Mouse (Mus musculus) heart, embryonic 13.5 days (tissue): ENCODE results near the gene Catsper2. TPM values are rescaled to one million over a fixed set of nuclear protein-coding genes. Genes with fewer than 3 reads are reported as not detected.
"Not testable (repeated sequence)": the region's sequence is repeated elsewhere in the genome, so short reads cannot be mapped to it uniquely, and the experiment has no call there.

Experiments
- ATAC-seq: fragments of 200-750 bp; cut with Nextera tagmentation; 2 replicates; pipeline ENCODE4 v1.8.0; 2017; ENCODE audit warnings: moderate TSS enrichment; ENCODE audit not compliant: insufficient number of reproducible peaks, low FRiP score, low TSS enrichment; ENCODE audit errors: extremely low read depth
- H3K27ac ChIP-seq: fragments of 300-500 bp; sonication (generic); replicated peaks from 2 replicates; pipeline ENCODE4 v1.5.1; 2015; ENCODE audit warnings: moderate library complexity, mild to moderate bottlenecking, inconsistent platforms
- H3K27me3 ChIP-seq: fragments of 300-500 bp; sonication (generic); replicated peaks from 2 replicates; pipeline ENCODE4 v1.6.1; 2015; ENCODE audit warnings: mild to moderate bottlenecking, inconsistent platforms
- H3K36me3 ChIP-seq: fragments of 300-500 bp; sonication (generic); 2 replicates; pipeline ENCODE4 v1.6.1; 2015; ENCODE audit warnings: mild to moderate bottlenecking, inconsistent platforms
- H3K4me1 ChIP-seq: fragments of 300-500 bp; sonication (generic); 2 replicates; pipeline ENCODE4 v1.6.1; 2015; ENCODE audit warnings: inconsistent platforms
- H3K4me2 ChIP-seq: fragments of 300-500 bp; sonication (generic); 2 replicates; pipeline ENCODE4 v1.6.1; 2015; ENCODE audit warnings: inconsistent platforms, mild to moderate bottlenecking, moderate library complexity
- H3K4me3 ChIP-seq: fragments of 300-500 bp; sonication (generic); 2 replicates; pipeline ENCODE4 v1.5.1; 2015; ENCODE audit warnings: moderate library complexity, mild to moderate bottlenecking, inconsistent platforms
- H3K9ac ChIP-seq: fragments of 300-500 bp; sonication (generic); 2 replicates; pipeline ENCODE4 v1.6.1; 2015; ENCODE audit warnings: inconsistent platforms, mild to moderate bottlenecking, moderate library complexity
- H3K9me3 ChIP-seq: fragments of 300-500 bp; sonication (generic); 2 replicates; pipeline ENCODE4 v1.6.1; 2016; ENCODE audit warnings: inconsistent platforms
- WGBS: fragments of 180-500 bp; shearing (Covaris S2); methylation state at CpG from one replicate; pipeline ENCODE4 v1.1.7; 2015; ENCODE audit warnings: mixed read lengths; 5-methylcytosine and 5-hydroxymethylcytosine counted together
- polyA plus RNA-seq: library from polyadenylated mRNA; unstranded; fragments of >200 nt; fragmentation: Nextera tagmentation; extraction: Ambion mirVana; gene quantifications from 2 replicates; pipeline ENCODE4 v1.2.1, GENCODE M21; 2015

Gene Catsper2
- polyA plus RNA-seq, 1 experiment from 2014 or later, result 2.2 TPM

- Histone ChIP-seq H3K4me1 (no peaks in the 10 kb centered on the region), H3K9ac (no peak overlapping the region), H3K27ac (no peak overlapping the region), H3K36me3 (peaks cover 99% of the 10 kb centered on the region), H3K27me3 (no peaks in the 10 kb centered on the region), H3K4me2 (no peak overlapping the region), H3K9me3 (no peaks in the 10 kb centered on the region), H3K4me3 (no peak overlapping the region)
- no peak for ATAC-seq
- 88% methylated on average over 2 of the region's 2 CpGs for WGBS
These were observed 12.3 kb upstream of the Catsper2 start for GRCm38 (mm10) chr2:121425890-121426289.

- H3K4me2 ChIP-seq, result no peak overlapping the region
- WGBS, result 89% methylated on average over 2 of the region's 2 CpGs
- H3K9me3 ChIP-seq, result no peaks in the 10 kb centered on the region
- H3K36me3 ChIP-seq, result peaks cover 94% of the 10 kb centered on the region
- no peak overlapping the region for H3K4me3 ChIP-seq
- H3K9ac ChIP-seq, result no peak overlapping the region
- no peak for ATAC-seq
- no peaks in the 10 kb centered on the region for H3K27me3 ChIP-seq
- no peak overlapping the region for H3K27ac ChIP-seq
- H3K4me1 ChIP-seq, result peaks cover 5% of the 10 kb centered on the region; the same call in 1 of the 2 replicates
These were observed 9.6 kb upstream of the Catsper2 start for GRCm38 (mm10) chr2:121423166-121423565.

DNA sequence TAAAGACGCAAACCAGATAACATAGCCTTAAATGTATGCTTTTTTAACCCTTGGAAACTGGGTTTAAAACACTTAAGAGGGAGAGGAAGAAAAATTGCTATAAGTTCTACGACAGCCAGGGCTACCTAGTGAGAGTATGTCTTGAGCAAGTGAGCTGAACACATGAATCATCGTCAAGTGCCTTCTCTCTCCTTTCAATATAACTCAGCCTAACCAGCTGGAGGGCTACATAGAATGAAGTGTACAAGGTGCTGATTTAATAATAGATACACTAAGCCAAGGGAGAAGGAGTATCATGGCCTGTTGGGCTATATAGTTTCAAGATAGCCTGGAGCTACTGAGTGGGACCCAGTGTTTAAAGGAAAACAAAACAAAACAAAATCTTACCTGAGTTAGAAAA is 4.9 kb upstream of the Catsper2 start:
- no peak for ATAC-seq
- no peak overlapping the region for H3K4me2 ChIP-seq
- 83% methylated on average over 3 of the region's 3 CpGs for WGBS

DNA sequence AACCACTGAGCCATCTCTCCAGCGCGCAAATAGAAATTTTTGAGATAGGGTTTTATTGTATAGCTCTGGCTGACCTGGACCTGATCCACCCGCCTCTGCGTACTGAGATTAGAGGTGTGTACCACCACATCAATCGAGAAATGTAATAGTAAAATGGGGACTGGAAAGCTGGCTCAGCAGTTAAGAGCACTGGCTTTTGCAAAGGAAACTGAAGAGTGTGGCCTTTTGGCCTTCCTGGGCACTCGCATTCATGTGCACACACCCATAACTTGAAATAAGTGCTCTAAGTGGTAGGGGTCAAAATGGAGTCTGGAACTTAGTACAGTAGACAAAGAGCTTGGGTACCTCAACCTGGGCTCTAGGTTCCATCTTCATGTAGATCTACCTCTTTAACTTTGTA is 2.8 kb upstream of the Catsper2 start:
- Histone ChIP-seq H3K4me1 (peaks cover 42% of the 10 kb centered on the region), H3K4me2 (peak overlapping the region; percentile 82), H3K27ac (no peak overlapping the region), H3K36me3 (peaks cover 50% of the 10 kb centered on the region), H3K27me3 (no peaks in the 10 kb centered on the region), H3K4me3 (peak overlapping the region; percentile 100), H3K9ac (no peak overlapping the region), H3K9me3 (no peaks in the 10 kb centered on the region)
- no peak for ATAC-seq
- 79% methylated on average over 6 of the region's 6 CpGs for WGBS

More for the DNA sequence above, 4.9 kb upstream of the Catsper2 start:
- Histone ChIP-seq H3K9me3 (no peaks in the 10 kb centered on the region), H3K9ac (no peak overlapping the region), H3K4me1 (peaks cover 36% of the 10 kb centered on the region), H3K4me3 (no peak overlapping the region), H3K27ac (no peak overlapping the region), H3K27me3 (no peaks in the 10 kb centered on the region), H3K36me3 (peaks cover 70% of the 10 kb centered on the region)

GRCm38 (mm10) chr2:121415591-121415990 is 2.0 kb upstream of the Catsper2 start:
- ATAC-seq, result no peak
- H3K27me3 ChIP-seq, result no peaks in the 10 kb centered on the region
- H3K4me2 ChIP-seq, result peak overlapping the region; percentile 82
- 56% methylated on average over 3 of the region's 3 CpGs for WGBS
- peaks cover 43% of the 10 kb centered on the region for H3K36me3 ChIP-seq
- no peaks in the 10 kb centered on the region for H3K9me3 ChIP-seq
- H3K9ac ChIP-seq, result peak overlapping the region; percentile 100
- peak overlapping the region; percentile 100 for H3K4me3 ChIP-seq
- H3K27ac ChIP-seq, result no peak overlapping the region; the same call in 1 of the 2 replicates
- peaks cover 42% of the 10 kb centered on the region for H3K4me1 ChIP-seq

GRCm38 (mm10) chr2:121415103-121415502 is 1.5 kb upstream of the Catsper2 start:
- H3K36me3 ChIP-seq, result peaks cover 39% of the 10 kb centered on the region
- peak overlapping the region; percentile 100 for H3K4me3 ChIP-seq
- WGBS, result 35% methylated on average over 3 of the region's 3 CpGs
- no peak overlapping the region for H3K27ac ChIP-seq
- peak overlapping the region; percentile 82 for H3K4me2 ChIP-seq
- H3K4me1 ChIP-seq, result peaks cover 42% of the 10 kb centered on the region
- peak overlapping the region; percentile 100 for H3K9ac ChIP-seq
- no peak for ATAC-seq
- H3K9me3 ChIP-seq, result no peaks in the 10 kb centered on the region
- no peaks in the 10 kb centered on the region for H3K27me3 ChIP-seq

GRCm38 (mm10) chr2:121414139-121414685 is 620 bp upstream of the Catsper2 start:
- H3K4me3 ChIP-seq, result peak overlapping the region; percentile 100
- H3K27me3 ChIP-seq, result no peaks in the 10 kb centered on the region
- H3K4me1 ChIP-seq, result peaks cover 42% of the 10 kb centered on the region
- H3K4me2 ChIP-seq, result peak overlapping the region; percentile 82
- H3K9me3 ChIP-seq, result no peaks in the 10 kb centered on the region
- peak overlapping the region; percentile 99 for H3K27ac ChIP-seq
- peak; percentile 60 for ATAC-seq
- peaks cover 34% of the 10 kb centered on the region for H3K36me3 ChIP-seq
- H3K9ac ChIP-seq, result peak overlapping the region; percentile 100
- WGBS, result 0% methylated on average over 32 of the region's 32 CpGs

DNA sequence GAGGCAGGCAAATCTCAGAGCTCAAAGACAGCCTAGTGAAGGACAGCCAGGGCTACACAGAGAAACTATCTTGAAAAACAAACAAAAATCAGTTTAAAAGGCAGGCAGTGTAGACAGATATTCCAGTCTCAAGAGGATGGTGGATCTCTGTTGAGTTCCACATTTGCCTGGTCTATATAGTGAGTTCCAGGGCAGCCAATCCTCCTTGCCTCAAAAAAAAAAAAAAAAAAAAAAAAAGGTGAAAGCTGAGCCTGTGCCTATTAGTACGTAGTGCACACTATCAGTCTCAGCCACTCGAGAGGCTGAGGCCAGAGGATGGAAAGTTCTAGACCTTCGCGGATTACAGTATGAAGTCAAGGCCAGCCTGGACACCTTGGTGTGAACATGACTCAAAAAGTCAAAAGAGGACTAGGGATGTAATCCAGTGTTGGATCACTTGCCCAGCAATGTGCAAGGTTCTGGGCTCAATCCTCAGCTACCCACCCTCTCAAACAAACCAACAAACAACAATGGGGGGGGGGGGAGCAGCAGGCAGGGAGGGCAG is 677 bp downstream of the Catsper2 start:
- H3K4me3 ChIP-seq, result peak overlapping the region; percentile 100
- H3K36me3 ChIP-seq, result peaks cover 21% of the 10 kb centered on the region
- peak overlapping the region; percentile 99 for H3K27ac ChIP-seq
- peak overlapping the region; percentile 82 for H3K4me2 ChIP-seq
- no peaks in the 10 kb centered on the region for H3K27me3 ChIP-seq
- no peak for ATAC-seq
- peaks cover 37% of the 10 kb centered on the region for H3K4me1 ChIP-seq
- H3K9me3 ChIP-seq, result no peaks in the 10 kb centered on the region
- H3K9ac ChIP-seq, result peak overlapping the region; percentile 100
- 11% methylated on average over 4 of the region's 4 CpGs for WGBS

DNA sequence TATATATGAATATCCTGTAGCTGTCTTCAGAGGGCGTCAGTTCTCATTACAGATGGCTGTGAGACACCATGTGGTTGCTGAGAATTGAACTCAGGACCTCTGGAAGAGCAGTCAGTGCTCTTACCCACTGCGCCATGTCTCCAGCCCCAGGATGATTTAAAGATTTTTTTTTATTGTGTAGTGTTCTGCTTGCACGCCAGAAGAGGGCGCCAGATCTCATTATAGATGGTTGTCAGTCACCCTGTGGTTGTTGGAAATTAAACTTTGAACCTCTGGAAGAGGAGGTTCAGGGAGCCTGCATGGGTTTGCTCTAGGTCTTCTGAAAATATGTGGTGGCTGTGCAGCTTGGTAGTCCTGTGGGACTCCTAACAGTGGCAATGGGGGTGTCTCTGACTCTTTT is 5.4 kb downstream of the Catsper2 start:
- Histone ChIP-seq H3K4me1 (peaks cover 5% of the 10 kb centered on the region), H3K9ac (no peak overlapping the region), H3K4me3 (no peak overlapping the region), H3K9me3 (no peaks in the 10 kb centered on the region), H3K27ac (no peak overlapping the region), H3K27me3 (no peaks in the 10 kb centered on the region), H3K36me3 (no peaks in the 10 kb centered on the region), H3K4me2 (no peak overlapping the region)
- 29% methylated on average over 4 of the region's 4 CpGs for WGBS
- no peak for ATAC-seq

- no peak for ATAC-seq
- Histone ChIP-seq H3K9ac (no peak overlapping the region), H3K4me3 (no peak overlapping the region), H3K4me2 (no peak overlapping the region), H3K4me1 (no peaks in the 10 kb centered on the region), H3K9me3 (no peaks in the 10 kb centered on the region), H3K27ac (no peak overlapping the region), H3K36me3 (no peaks in the 10 kb centered on the region), H3K27me3 (no peaks in the 10 kb centered on the region)
These were observed 10.3 kb downstream of the Catsper2 start for GRCm38 (mm10) chr2:121403296-121403695.

DNA sequence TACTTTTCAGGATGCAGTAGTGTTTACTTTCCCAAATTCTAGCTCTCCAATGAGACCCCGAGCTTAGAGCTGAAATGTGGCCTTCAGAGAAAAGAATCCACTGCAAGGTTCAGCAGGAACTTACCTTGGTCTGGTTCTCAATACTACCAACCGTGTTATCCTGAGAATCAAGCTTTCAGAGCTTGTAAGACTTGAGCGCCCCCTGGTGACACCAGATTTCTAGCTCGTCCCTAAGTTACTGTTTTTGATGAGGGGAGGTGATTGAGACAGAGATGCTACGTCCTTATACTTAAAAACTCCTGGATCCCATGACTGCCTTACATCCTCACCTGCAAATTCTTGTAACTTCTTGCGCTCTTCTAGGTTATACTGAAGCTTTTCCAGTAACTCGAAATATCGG is 17.0 kb downstream of the Catsper2 start:
- 12% methylated on average over 8 of the region's 8 CpGs for WGBS

GRCm38 (mm10) chr2:121386961-121387575 is 26.5 kb downstream of the Catsper2 start, which contains the start of gene Strc:
Gene Strc, minus strand, starts transcription at chr2:121387168.
- ATAC-seq, H3K9ac ChIP-seq, H3K4me2 ChIP-seq, H3K27me3 ChIP-seq, H3K4me3 ChIP-seq, H3K9me3 ChIP-seq, H3K4me1 ChIP-seq, H3K27ac ChIP-seq, H3K36me3 ChIP-seq: not testable (repeated sequence)
- WGBS, result 91% methylated on average over 17 of the region's 17 CpGs

More for the DNA sequence above, 17.0 kb downstream of the Catsper2 start:
- H3K4me2 ChIP-seq, result no peak overlapping the region
- no peak overlapping the region for H3K9ac ChIP-seq
- no peak overlapping the region for H3K27ac ChIP-seq
- no peaks in the 10 kb centered on the region; the same call in 1 of the 2 replicates for H3K36me3 ChIP-seq
- H3K4me3 ChIP-seq, result no peak overlapping the region
- no peak for ATAC-seq
- no peaks in the 10 kb centered on the region for H3K27me3 ChIP-seq
- H3K9me3 ChIP-seq, result no peaks in the 10 kb centered on the region
- no peaks in the 10 kb centered on the region for H3K4me1 ChIP-seq
